Mouse (Mus musculus) bone marrow, adult 2 months (tissue): Measurements from ENCODE around the gene Tspan5.

ENCODE experiments used
- CTCF ChIP-seq: fragments of 200-500 bp; IDR thresholded peaks from 2 replicates; pipeline ENCODE4 v1.5.1; 2011; ENCODE audit warnings: low read length, control low read depth; ENCODE audit not compliant: control insufficient read depth, insufficient read depth
- POLR2A ChIP-seq: fragments of 200-500 bp; IDR thresholded peaks from 2 replicates; pipeline ENCODE4 v1.6.1; 2011; ENCODE audit warnings: low read depth, mild to moderate bottlenecking, control low read depth, low read length, borderline replicate concordance; ENCODE audit not compliant: control insufficient read depth

DNA sequence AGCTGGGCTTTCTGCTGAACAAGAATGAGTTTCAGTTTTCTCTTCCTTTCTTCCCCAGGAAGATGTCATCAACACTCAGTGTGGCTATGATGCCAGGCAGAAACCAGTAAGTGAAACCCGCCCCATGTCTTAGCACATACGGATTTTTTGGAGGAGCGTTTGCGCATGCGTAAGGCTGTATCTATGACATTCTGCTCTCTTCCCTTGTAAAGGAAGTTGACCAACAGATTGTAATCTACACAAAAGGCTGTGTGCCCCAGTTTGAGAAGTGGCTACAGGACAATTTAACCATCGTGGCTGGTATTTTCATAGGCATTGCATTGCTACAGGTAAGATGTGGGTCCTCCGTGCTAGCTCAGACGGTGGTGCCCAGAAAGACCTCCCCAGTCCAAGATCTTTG lies 156.1 kb downstream of the Tspan5 start:
- TF ChIP-seq CTCF (no peak), POLR2A (no peak)
